Mouse (Mus musculus) olfactory bulb, adult 2 months (tissue): ENCODE results near the gene Negr1. TPM values are rescaled to one million over a fixed set of nuclear protein-coding genes. Genes with fewer than 3 reads are reported as not detected.

ENCODE experiments used
- H3K27ac ChIP-seq: fragments of 200-500 bp; 2 replicates; pipeline ENCODE4 v1.5.1; 2012; ENCODE audit warnings: low read depth, low read length; ENCODE audit not compliant: insufficient read depth
- H3K4me1 ChIP-seq: fragments of 200-500 bp; 2 replicates; pipeline ENCODE4 v1.6.1; 2012; ENCODE audit warnings: low read length; ENCODE audit not compliant: control insufficient read depth, insufficient read depth
- H3K4me3 ChIP-seq: fragments of 200-500 bp; 2 replicates; pipeline ENCODE4 v1.5.1; 2012; ENCODE audit warnings: mild to moderate bottlenecking, low read depth, low read length, moderate library complexity; ENCODE audit not compliant: insufficient read depth
- CTCF ChIP-seq: fragments of 200-500 bp; IDR thresholded peaks from 2 replicates; pipeline ENCODE4 v1.5.1; 2012; ENCODE audit warnings: low read depth, mild to moderate bottlenecking, low read length, moderate library complexity; ENCODE audit not compliant: insufficient read depth
- POLR2A ChIP-seq: fragments of 200-500 bp; IDR thresholded peaks from 2 replicates; pipeline ENCODE4 v1.6.1; 2012; ENCODE audit warnings: mild to moderate bottlenecking, low read depth, low read length, moderate library complexity; ENCODE audit not compliant: insufficient read depth
- WGBS: fragments of 180-500 bp; shearing (Covaris S2); methylation state at CpG from one replicate; pipeline ENCODE4 v1.1.7; 2018; 5-methylcytosine and 5-hydroxymethylcytosine counted together
- polyA plus RNA-seq: library from polyadenylated mRNA; stranded (reverse); fragments of >200 nt; gene quantifications from 2 replicates; pipeline ENCODE4 v1.2.4, GENCODE M21; 2012; ENCODE audit warnings: low replicate concordance; ENCODE audit not compliant: missing spikeins, insufficient read depth, insufficient read length

Negr1 gene
- polyA plus RNA-seq, 1 experiment = 504 TPM

DNA sequence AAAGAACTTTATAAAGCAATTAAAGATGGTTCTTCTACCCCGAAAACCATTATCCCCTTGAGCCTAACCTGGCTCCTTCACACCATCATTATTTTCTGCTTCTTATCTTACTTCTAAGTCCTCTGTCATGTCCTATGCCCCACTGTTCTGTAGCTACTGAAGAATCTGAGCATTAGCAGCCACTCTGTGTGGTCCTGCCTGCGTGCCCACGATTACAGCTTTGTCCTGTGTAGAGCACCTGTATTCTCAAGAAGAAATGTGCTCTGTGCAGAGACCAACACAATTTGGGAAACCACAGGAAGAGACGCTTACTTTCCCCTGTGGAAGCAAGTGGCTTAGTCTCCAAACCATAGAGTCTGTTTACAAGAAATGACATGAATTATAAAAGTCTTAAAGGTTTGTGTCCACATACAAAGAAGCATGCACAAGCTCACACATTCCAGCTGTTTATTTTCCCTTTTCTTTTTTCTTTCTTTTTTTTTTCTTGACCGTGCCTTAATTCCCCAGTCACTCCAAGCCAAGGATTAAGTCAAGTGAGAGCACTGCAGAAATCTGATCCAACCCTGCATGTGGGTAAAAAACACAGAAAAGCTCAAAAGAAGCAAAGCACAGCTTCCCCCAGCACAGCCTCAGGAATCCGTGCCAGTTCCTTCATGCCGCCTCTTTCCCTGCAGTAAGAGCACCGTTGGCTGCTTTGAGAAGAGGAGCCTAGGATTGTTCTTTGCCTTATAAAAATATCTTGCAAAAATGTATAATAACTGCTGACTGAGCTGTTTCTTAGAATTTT lies 627.5 kb downstream of the Negr1 start:
- H3K4me3 ChIP-seq = no peak overlapping the region
- peak overlapping the region; percentile 69; the same call in 1 of the 2 replicates for H3K27ac ChIP-seq
- TF ChIP-seq POLR2A (no peak), CTCF (no peak)
- no peaks in the 10 kb centered on the region for H3K4me1 ChIP-seq
- WGBS = 39% methylated on average over 8 of the region's 8 CpGs

DNA sequence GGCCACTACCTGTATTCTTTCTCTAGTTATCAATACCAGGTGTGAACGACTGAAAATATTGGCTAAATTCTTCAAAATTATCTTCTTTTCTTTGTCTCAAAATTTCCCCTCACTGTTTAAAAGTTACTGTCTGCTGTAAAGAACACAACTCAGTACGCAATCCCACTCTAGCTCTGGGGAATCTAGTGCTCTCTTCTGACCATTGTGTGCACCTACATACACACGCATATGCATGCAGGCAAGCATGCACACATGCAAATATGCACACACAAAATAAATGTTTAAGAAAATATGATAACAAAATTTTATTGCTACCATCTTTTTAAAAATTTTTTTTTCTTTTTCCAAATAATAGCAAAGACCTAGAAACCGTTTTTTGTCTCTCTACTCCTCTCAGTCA lies 628.2 kb downstream of the Negr1 start:
- no peaks in the 10 kb centered on the region for H3K4me1 ChIP-seq
- H3K4me3 ChIP-seq = no peak overlapping the region
- TF ChIP-seq POLR2A = no peak
- TF ChIP-seq CTCF = no peak
- no peak overlapping the region for H3K27ac ChIP-seq
- WGBS = 77% methylated on average over 4 of the region's 4 CpGs

DNA sequence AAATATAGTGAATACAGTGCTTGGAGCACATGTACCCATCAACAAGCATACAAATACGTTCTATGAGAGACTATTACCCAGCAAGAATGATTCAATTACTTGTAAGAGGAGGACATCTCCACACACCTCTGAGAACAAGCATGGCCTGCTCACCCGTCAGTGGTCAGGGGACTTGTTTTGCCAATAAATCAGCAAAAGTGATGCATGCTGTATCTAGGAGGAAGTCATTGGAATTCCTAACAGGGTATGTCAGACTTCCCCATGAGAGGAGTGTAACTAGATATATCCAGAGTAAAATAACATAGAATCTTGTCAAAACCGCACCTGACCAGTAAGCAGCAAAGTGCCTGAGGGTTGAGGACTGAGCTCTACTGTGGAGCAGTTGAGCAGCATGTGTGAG lies 629.0 kb downstream of the Negr1 start:
- 81% methylated on average over 3 of the region's 3 CpGs for WGBS
- Histone ChIP-seq H3K27ac (no peak overlapping the region), H3K4me1 (no peaks in the 10 kb centered on the region), H3K4me3 (no peak overlapping the region)
- TF ChIP-seq CTCF (no peak), POLR2A (no peak)

DNA sequence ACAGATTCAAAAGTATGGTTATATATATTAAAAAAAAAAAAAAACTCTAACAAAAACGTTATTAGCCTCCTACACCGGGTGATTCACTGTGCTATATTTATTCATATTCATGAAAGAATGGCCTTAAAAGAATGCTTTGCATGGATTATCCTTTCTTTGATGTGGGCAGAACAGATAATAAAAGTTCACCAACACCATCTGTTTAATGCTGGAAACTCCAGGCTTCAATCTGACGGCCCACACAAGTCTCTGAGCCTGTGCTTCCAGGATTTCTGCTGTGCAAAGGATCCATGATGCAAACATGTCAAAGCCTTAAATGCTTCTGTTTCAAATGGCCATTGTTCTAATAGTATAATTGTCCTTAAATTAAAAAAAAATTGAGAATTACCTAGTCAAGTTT lies 630.4 kb downstream of the Negr1 start:
- Histone ChIP-seq H3K4me3 (no peak overlapping the region), H3K27ac (no peak overlapping the region), H3K4me1 (no peaks in the 10 kb centered on the region)
- TF ChIP-seq POLR2A = no peak
- 50% methylated on average over 3 of the region's 3 CpGs for WGBS

DNA sequence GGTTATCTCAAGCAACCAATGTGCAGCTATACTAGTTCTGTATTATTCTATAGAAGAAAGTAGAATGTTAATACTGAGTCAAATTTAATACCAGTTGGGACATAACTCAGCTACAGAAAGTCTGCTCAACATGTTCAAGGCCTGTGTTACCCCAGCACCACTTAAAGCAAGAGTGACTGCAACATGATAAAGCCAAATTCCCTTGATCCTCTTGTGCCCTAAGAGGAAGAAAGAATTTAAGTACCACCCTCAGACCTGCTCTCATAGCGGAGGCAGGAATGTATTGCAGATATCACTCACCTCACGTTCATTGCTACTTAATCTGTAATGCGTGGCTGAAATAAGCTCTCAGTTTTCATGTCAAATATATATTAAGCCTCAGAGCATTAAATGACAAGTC lies 631.5 kb downstream of the Negr1 start:
- Histone ChIP-seq H3K4me1 (no peaks in the 10 kb centered on the region), H3K4me3 (no peak overlapping the region), H3K27ac (no peak overlapping the region)
- WGBS = 96% methylated on average over 3 of the region's 3 CpGs
- TF ChIP-seq POLR2A = no peak
- TF ChIP-seq CTCF = no peak

DNA sequence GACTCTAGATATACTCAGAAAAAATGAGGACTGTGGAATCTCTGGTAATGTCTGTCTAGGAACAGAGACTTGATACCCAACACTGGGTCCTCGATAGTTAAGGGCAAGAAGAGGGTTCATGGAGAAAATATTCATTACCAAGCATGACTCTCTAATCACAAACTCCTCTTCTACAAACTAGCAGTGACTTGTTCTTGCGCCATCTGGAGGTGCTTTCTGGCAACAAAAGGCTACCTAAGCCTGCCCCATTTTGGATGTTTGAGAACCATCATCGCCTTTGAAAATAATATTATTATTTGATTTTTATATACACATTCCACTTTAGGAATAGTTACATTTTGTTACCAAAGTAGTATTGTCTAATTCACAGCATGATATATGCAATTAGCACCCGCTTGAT lies 637.1 kb downstream of the Negr1 start:
- TF ChIP-seq POLR2A (no peak), CTCF (no peak)
- Histone ChIP-seq H3K4me1 (0 out of 2 replicates have a peak, but pooled peaks cover 2% of the 10 kb centered on the region), H3K27ac (no peak overlapping the region), H3K4me3 (no peak overlapping the region)
- 88% methylated on average over 4 of the region's 4 CpGs for WGBS

DNA sequence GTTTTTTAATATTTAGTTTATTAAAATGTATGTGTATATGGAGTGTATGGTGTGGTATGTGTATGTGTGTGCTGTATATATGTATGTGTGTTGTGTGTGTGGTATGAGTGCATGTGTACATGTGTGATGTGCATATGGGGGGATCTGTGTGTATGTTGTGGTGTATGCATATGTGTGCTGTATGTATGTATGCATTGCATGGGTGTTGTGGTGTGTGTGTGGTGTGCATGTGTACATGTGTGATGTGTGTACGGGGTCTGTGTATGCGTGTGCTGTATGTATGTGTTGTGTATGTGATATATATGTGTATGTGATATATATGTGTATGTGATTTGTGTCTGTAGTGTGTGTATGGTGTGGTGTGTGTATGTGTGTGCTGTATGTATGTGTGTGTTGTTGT lies 640.1 kb downstream of the Negr1 start:
- 96% methylated on average over 2 of the region's 2 CpGs for WGBS
- TF ChIP-seq CTCF (no peak), POLR2A (no peak)
- H3K27ac ChIP-seq = no peak overlapping the region

DNA sequence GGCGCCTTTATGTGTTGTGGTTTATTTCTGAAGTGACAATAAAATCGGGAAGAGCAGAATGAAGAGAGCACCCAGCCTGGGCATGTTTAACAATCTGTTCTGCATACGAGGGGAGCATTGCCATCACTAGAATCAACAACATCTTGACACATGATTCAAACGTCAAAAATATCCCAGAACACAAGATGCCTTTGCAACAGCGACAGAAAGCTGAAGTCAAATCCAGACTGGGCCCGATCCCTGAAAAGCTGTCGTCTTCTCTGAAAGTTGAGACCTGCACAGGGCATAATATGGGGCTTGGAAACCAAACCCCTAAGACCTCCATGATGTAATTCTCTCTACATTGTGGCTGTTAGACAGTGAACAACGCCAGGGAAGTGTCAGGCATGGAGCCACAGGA lies 642.0 kb downstream of the Negr1 start:
- TF ChIP-seq CTCF (no peak), POLR2A (no peak)
- WGBS = 70% methylated on average over 8 of the region's 8 CpGs
- H3K4me1 ChIP-seq = 0 out of 2 replicates have a peak, but pooled peaks cover 2% of the 10 kb centered on the region
- no peak overlapping the region for H3K4me3 ChIP-seq
- no peak overlapping the region for H3K27ac ChIP-seq

More for the DNA sequence above, 640.1 kb downstream of the Negr1 start:
- H3K4me3 ChIP-seq = no peak overlapping the region
- 0 out of 2 replicates have a peak, but pooled peaks cover 2% of the 10 kb centered on the region for H3K4me1 ChIP-seq

DNA sequence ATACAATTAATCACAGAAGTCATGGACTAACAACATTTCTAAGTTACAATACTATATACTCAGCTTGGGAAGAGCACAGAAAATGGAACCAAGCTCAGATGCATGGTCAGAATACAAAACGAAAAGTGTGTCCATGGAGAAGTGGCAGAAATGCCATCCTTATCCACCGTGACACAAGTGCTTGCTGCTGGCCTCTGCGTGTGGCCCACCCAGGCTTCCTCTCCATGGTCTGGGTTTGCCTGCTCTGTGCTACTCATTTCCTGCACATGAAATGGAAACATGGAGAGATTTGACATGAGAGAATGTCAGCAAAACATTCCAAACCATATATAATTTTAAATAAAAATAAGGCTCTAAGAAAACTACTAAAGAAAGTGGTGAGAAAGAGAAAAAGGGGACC lies 645.2 kb downstream of the Negr1 start:
- Histone ChIP-seq H3K27ac (no peak overlapping the region), H3K4me1 (0 out of 2 replicates have a peak, but pooled peaks cover 2% of the 10 kb centered on the region), H3K4me3 (no peak overlapping the region)
- 78% methylated on average over 3 of the region's 3 CpGs for WGBS
- TF ChIP-seq CTCF (no peak), POLR2A (no peak)

DNA sequence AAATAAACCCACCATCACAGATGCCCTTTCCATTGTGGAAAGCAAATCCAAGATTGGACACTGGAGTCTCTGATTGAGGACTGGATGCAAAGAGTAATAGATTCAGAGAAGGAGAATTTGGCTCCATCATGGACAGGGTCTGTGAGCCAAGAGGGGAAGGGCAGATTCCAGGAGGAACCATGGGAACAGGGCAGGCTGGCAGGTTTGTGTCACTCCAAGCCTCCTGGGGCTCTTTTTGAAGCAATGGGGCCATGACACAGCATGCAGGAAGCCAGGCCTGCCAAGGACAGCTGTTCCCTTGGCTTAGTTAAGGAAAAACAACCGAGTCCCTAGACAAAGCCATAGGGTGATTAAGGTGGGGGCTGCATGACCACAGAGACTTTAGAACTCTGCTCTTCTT lies 647.4 kb downstream of the Negr1 start:
- 24% methylated on average over 1 of the region's 1 CpGs for WGBS
- Histone ChIP-seq H3K27ac (peak overlapping the region; percentile 37; the same call in 1 of the 2 replicates), H3K4me1 (no peaks in the 10 kb centered on the region), H3K4me3 (no peak overlapping the region)
- TF ChIP-seq CTCF (no peak), POLR2A (no peak)
